Mouse (Mus musculus) kidney, adult 2 months (tissue): ENCODE measurements around the gene Anxa2.

ENCODE experiments used
- CTCF ChIP-seq: fragments of 200-500 bp; conservative IDR thresholded peaks from 2 replicates; pipeline ENCODE4 v1.5.1; 2011; ENCODE audit warnings: low read depth, mild to moderate bottlenecking, control low read depth, low read length, moderate library complexity, mixed read lengths; ENCODE audit not compliant: insufficient read depth, insufficient read length
- POLR2A ChIP-seq: fragments of 200-500 bp; IDR thresholded peaks from one replicate; pipeline ENCODE4 v1.6.1; 2011; ENCODE audit warnings: low read depth, low read length, control low read depth

DNA sequence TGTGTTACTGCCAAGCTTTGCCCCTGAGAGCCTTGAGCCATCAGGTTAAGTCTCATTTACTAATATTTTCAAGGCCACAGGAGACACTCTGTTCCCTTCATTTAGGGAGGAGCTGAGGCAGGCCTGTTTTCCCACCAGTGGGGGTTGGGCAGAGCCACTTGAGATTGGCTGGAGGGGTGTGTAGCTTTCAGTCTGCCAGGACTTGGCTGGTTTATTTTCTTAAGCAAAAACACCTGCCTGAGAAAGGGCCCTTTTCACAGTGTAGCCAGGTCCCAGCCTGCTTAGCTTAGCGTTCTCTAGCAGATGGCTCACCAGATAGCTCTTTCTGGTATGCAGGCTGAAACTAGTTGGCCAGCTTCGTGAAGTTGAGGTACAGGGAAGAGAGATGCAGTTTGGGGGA lies 5.6 kb downstream of the Anxa2 start:
- TF ChIP-seq CTCF (no peak), POLR2A (no peak)
